Mouse (Mus musculus): ENCODE results near the gene Papola.
"Not testable (repeated sequence)": the region's sequence is repeated elsewhere in the genome, so short reads cannot be mapped to it uniquely, and the experiment has no call there.

Gene Papola

DNA sequence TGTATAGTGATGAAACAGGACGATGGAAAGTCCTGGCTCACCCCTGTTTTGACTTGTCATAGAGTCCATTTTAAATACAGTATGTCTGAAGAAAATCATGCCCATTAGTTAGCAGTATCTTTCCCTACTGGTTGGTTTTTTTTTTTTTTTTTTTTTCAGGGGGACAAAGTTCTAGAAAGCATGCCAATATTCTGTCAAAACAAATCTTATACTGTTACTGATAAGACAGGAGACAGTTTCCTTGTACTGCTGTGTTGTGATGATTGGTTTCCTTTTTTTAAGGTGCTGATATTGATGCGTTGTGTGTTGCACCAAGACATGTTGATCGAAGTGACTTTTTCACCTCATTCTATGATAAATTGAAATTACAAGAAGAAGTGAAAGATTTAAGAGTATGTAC lies 21.7 kb downstream of the Papola start:
- no peak for DNase-seq

DNA sequence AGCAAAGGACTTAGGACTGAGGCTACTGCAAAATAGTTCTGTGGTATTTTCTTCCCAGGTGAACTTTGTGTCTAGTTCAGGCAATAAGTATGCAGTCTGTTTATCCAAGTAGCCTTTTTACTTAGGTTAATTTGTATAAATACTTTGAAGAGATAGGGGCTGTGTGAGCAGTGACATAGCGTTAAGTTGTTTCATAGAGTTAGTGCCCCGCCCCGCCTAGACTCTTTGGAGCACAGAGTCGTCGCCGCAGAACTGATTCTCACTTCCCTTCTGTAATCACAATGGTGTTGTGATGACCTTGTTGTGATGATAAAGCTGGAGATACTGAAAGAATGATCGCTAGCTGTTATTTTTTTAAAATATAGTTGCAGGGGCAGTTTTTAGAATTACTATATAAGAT lies 22.9 kb downstream of the Papola start:
- no peak for DNase-seq

DNA sequence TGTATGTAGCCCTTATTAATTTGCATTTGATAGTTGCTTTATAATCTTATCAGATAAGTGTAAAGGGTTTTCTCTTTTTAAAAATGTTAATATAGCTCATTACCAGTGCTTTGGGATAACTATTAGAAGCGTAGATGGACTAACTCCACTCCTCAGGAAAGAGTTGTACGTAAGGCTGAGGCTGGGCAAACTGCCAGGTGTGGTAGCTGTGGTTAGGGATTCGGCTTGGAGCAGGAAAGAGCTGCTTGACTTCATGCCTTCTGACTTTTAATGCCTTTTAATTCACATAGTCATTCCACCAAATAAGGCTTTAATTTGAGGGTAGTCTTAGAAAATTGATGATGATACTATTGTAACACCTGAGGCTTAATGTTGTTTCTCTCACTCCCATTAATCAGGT lies 24.5 kb downstream of the Papola start:
- DNase-seq = no peak

DNA sequence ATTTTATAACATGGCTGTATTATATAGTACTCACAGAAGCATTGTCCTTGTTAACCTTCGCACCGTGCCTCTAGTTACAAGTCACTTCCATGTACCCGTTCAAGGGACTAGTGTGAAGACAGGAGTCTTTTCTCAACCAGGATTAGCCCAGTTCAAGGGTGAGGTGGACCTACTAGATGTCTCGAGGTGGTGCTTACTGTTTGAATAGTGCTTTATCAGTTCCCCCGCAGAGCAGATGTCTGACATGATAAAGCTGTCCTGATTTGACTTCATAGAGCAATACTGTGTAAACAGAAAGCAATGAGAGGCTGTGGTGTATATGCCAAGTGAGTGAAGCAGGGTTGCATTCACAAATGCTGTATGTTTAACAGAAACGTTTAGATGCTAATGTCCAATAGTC lies 26.1 kb downstream of the Papola start:
- no peak for DNase-seq

DNA sequence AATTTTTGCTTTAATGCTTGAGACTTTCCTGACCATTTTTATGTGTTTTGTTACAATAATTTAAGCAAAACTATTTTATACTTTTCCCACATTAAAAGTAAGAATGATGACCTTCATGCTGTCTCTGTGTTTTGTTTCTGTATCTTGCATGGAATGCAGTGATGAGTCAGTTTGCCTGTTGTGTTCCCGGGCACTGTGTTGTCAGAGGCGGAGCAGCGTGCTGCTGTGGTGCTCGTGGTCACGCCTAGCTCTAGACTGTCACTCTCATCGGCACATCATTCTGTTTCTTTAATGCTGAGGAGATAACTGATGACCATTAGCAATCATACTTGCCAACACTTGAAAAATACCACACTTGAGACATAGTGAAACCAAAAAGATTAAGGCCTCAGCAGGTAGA lies 29.5 kb downstream of the Papola start:
- DNase-seq = no peak

DNA sequence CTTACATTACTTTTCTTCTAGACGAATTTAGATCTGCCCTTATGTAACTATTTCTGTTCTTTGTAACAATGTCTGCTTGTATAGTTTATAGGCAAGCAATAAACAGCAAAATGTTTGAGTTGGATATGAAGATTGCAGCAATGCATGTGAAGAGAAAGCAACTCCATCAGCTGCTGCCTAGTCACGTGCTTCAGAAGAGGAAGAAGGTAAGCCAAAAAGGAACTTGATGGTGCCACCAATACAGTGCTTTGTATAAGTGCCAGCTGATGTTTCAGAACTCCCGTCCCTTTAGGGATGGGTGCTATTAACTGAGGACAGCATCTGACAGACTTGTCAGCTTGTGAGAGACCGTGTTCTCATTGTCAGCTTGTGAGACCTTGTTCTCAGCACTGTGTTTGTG lies 39.0 kb downstream of the Papola start:
- no peak for DNase-seq

DNA sequence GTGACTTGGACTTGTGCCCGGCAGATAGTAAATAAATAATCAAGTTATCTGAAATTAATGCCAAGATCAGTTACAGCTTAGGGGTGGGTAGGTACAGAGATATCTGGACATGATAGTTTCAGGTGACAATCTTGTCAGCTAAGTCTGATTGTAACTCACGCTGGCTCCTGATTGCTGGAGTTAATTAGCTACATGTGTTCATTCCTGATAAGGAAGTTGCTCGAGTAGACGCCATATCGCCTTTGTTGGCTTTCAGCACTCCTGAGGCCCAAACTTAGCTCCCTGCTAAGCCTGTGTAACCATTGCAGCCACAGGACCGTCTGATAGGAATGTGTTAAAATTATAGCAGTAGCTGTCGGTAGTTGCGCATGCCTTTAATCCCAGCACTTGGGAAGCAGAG lies 40.2 kb downstream of the Papola start:
- no peak for DNase-seq

DNA sequence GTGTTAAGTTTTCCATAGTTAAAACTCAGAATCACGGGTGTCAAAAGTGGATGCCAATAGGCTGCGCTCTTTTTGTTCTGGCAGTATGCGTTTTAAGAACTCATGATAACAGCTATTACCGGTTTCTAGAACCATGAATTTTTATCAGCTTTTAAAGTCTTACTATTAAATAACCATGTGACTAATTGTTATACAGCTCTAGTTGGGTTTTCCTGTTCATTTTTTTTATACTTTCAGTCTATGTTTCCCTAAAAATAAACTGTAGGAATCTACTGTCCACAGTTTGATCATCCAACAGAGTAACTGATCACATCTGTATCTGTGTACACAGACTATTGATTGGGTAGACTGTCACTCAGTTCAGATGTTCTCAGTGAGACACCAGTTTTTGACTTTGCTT lies 40.8 kb downstream of the Papola start:
- DNase-seq = no peak

DNA sequence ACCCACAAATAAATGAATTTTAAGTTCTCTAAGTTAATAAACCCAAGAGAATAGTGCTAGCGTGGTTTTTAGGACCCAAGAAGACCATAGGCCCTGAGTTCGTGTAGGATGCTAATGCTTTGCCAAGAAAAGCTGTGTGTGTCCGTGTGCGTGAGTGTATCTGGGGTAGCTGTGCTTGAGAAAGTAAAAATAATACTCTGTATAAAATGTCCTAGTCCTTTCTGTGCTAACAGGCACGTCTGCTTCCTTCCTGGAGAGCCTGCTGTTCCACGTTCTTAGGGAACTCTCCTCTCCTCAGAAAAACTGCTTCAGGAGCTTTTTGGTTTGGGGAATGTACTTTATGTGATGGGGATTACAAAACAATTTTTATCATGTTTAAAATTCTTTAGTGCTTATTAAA lies 48.0 kb downstream of the Papola start:
- no peak for DNase-seq

DNA sequence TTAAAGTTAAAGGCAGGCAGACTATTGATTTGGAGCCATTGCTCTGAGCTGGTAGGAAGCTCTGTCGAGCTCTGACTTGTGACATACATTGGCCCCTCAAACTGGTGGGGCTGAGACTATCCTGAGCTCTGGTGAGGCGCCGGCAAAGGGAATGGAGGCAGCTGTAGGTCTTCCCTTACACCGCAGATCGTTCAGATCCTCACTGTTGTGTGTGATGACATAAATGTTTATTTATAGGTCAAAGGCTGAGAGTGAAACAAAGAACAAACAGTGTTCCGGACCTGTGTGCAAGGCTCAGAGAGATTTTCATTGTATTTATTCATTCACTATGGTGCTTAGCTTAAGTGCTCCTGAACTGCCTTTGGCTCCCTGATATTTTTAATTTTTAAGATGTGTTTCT lies 50.4 kb downstream of the Papola start:
- no peak for DNase-seq

DNA sequence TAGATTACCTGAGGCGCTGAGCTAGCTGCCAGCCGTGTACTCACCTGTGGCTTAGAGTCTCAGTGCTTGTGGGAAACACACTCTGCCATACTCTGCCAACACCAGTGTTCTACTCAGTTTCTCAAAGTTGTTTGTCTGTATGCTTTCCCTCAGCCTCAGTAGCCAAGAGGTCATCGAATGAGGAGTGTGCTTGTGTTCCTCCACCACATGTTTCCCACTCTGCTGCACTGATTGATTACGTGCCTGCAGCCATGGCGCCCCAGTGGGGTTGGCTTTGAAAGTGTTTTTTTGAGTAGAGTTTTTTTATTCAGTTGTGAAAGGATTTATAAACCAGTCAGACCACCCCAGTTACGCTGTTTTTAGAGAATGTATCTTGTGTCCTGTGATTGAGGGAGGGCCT lies 51.1 kb downstream of the Papola start:
- DNase-seq = no peak

DNA sequence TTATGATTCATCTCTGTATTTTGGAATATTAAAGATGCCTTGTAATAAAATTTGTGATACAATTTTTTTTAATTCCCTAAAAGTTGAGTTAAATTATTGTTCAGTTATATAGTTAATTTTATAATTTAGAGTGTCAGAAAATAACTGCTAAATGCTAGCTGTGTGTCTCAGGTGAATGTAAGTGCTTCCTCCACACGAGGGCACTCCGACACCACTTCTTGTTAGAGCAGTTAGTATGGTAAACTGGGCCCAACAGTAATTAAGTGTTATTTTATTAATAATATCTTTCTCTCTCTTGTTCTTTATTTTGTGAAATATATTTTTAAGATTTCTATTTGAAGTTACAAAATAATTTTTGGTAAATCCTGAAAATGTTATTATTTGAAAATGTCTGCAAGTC lies 51.7 kb downstream of the Papola start:
- DNase-seq = peak; percentile 59 to 68

DNA sequence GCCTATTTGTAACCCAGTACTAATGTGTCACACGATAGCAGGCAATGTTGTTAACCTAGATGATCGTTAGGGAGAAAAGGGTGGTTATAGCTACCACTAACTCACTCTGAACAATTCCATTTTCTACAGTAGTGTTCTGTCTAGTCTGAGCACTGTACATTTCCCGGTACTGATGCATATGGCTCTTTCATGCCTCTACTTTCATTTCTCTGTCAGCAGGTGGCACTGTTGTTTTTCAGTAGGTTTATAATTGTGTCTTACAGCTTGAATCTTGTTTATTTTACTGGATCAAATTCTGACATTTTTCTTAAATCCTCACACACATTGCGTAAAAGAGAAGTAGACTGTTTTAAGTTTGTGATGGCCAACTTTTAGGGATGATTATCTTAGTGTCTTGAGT lies 54.6 kb downstream of the Papola start:
- no peak for DNase-seq

DNA sequence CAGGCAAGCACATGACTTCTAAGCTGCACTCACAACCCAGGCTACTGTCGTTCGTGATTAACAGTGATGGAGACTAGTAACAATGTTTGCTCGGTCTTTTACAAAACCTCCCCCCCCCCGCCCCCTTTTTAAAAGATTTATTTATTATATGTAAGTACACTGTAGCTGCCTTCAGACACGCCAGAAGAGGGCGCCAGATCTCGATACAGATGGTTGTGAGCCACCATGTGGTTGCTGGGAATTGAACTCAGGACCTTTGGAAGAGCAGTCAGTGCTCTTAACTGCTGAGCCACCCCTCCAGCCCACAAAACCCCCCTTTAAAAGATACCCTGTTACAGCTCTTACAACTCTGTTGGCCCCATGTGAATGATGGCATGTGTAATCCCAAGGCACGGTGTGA lies 56.1 kb downstream of the Papola start:
- not testable (repeated sequence) for DNase-seq

DNA sequence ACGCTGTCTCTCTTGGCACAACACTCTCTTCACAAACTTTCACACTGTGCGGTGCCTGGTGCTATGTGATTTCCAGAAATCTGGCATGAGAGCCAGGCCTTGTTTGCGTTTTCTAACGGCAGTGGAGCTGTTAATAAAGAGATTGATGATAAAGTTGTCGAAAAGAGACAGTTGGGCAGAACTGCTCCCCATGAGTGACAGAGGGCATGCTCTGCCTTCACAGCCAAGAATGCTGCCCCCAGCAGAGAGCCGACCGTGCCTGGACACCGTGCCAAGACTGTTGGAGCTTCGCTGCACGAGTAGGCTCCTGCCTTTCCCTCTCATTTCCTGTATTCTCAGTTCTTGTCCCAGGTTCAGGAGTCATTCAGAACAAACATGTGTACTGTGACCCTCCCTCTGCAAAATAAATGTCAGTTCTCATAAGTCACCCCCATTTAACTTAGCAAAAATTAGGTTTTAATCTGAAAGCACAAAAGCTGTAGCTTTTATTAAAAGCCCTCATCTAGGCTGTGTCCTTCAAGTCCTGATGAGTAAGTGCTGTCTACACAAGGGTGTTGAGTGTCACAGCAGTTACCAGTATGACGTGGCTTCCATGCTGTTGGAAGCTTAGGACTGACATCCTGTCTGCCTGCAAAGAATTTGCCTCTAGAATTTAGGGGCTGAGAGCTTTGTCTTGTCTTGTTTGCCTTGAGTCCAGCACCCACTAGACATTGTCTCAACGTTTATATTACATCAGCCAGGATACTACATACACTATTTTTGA lies 58.9 kb downstream of the Papola start:
- DNase-seq = peak; percentile 88 to 92

DNA sequence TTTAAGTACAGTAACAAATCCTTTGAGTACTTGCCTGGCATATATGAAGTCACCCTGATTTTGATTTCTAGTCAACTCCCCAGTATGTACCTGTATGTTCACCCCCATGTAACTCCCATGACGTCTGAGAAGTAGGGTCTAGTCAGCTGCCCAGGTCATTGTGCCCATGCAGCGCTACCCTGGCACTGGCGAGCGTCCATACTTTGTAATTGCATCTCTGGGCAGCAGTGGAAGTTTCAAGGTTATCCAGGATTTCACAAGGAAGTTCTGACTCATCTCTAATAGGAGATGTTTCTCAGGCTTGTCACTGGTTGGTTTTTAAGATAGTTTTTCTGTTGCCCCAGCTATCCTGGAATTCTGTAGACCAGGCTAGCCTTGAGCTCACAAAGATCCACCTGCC lies 59.9 kb downstream of the Papola start:
- DNase-seq = no peak

DNA sequence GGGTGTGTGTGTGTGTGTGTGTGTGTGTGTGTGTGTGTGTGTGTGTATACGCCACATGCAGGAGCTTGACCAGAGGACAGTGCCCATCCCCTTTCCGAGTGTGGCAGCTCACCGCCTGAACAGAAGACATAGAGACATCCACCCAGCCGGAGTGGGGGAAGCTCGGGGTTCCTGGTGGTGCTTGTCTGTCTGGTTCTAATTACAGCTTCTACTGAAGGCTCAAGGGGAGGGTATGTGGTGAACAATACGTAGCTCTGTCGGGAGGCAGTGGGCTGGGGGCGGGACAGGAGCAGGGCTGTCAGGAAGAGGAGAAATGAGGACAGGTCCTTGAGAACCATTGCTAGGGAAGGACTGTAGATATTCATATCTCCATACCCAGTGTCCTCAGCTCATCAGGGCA lies 64.6 kb downstream of the Papola start:
- DNase-seq = no peak

DNA sequence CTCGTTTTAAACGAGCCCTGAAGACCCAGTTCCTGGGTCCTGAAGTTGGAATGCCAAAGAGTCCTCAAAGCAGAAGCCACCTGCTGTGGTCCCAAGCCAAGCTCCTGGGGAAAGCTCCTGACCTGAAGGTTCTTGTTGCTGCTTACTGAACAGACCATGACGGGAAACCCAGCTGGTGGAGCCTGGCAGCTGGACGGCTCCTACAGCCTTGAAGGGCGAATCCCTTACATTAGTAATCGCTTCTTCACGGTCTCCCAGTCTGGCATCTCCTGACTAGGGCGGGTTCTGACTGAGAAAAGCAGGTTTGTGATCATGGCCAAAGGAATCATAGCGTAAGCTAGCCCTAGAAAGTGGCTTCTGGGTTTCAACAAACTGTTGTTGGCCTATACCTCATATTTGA lies 66.2 kb downstream of the Papola start:
- DNase-seq = no peak

DNA sequence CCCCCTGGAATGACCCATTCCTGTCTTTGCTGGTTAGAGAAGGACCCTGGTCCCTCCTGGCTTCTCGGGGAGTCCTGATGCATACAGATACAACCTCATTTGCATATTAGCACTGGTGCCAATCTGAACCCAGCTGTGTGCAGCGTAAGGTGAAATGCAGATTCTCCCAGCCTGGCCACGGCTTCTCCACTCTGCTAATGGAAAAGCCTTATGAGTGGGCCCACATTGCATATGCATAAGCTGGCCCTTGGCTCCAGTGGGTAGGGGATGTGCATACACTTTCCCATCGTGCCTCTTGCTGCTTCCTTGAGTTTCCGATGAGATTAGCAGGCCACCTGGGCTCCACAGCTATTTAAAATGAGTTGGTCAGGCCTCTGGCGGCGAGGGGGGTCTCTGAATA lies 68.3 kb downstream of the Papola start:
- DNase-seq = no peak

DNA sequence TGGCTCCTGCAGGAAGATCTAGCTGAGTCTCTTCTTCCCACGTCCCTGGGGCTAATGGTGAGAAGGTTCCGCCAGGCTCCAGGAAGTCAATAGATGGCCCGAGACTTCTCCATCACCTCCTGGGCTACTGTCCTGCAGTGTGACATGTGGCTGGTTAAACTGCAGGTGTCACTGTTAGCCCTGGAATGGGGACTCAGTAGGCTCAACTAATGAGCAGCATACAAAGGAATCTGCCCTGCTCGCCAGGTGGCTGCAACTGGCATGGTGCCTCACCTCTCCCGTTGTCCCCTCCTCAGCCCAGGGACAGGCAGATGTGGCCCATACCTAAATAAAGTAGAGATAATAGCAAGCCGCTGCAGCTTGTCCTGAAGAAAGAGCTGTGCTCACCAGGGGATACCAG lies 70.1 kb downstream of the Papola start:
- peak; percentile 61 to 69 for DNase-seq

DNA sequence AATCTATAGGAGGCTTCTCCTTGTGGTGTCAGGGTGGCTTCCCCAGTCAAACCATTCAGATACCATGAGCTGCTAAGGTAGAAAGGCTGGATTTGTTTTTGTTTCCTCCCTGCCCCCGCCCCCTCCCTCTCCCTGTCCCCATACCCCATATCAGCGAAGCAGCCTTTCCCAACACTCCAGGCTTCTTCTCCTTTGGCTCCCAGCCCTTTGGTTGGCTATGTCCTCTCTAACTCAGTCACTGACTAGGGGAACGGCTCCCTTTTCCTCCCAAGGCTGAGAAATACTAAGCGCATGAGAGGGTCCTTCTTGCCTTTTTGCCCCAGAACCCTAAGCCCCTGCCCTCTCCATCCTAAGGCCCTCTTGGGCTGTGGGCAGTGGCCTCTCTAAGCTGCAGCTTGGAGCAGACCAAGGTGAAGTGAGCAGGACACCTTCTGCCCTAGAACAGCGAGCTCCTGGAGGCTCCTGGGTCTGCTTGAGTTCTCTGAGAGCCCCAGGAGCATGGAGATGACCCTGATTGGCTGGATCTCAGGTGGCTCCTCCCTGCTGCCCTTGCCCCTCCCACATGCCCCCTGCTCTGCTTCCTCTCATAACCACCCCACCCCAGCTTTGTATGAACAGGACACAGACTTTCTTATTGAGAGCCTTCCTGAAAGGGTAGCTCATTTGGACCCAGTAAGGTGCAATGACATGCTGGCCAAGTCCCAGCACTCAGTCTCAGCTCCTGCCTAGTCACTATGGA lies 73.6 kb downstream of the Papola start:
- no peak for DNase-seq

DNA sequence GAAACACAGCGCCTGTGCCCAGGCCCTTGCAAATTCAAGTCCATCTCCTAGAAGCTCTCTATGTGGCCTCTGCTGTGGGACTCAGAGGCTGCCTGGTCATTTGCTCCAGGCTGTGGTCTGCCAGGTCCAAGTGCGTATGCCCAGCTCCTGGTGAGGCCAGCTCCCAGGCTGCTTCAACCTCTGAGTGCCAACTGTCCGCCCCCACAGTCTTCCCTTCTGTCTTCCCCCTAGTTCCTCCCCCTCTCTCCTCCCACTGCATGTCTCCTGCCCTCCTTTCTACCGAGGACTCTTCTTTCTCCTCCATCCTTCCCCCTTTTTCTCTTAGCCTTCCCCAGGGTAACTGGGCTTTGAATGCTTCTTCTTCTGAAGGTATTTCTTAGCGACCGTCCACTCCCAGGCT lies 77.6 kb downstream of the Papola start:
- no peak for DNase-seq

DNA sequence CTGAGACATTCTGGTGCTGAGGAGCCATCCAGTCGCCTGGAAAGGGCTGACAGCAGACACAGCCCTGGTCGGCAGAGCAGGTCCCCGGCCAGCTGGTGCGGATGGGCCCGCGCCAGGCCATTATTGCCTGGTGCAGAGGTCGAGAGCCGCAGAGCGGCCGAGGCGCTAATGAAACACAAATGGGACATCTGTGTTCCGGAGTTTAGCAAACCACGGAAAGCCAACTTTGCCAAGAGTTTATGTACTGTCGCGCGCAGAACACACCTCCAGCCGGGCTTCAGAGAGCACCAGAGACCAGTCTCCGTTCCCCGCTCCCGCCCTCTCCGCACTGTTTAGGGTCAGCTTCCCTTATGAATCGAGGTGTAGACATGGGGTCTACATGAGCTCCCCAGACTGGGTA lies 78.1 kb downstream of the Papola start:
- DNase-seq = peak; percentile 74

DNA sequence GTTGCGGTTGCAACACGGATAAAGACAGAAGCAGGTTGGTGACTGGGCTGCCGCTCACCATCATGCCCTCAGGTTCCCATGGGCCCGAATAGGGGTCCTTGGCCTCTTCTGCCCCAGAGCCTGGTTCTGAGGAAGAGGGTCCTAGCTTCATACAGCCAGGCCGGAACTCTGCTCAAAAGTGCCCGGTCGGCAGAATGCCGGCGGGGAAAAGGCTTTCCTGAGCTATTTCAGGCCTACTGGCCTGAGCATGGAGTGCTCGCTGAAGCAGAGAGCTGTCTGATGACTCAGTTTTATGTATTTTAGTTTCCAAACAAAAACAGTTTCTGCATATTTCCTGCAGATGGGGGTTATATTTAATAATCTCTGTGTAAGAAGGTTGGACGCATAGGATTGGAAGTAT lies 78.9 kb downstream of the Papola start:
- no peak for DNase-seq

DNA sequence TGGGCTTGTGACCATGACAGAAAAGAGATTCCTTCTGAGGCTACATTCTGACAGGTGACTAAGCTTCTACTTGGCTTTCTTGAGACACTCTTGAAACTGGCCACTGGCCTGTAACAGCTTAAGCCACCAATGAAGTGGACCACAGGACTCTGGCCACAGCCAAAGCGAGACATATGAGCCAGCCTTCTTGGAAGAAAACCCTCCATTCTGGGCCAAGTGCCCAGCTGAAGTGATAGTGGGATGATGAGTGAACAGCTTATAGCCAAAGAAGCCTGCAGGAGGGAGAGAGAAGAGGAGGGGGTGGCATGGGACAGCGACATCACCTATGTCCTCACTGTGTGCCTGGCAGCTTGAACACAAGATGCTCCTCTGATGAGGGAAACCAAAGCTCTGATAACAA lies 83.2 kb downstream of the Papola start:
- DNase-seq = peak; percentile 86 to 87
